Mouse (Mus musculus) forebrain, embryonic 12.5 days (tissue): ENCODE measurements around the gene Ttc29. TPM values are rescaled to one million over a fixed set of nuclear protein-coding genes. Genes with fewer than 3 reads are reported as not detected.

ENCODE experiments used
- ATAC-seq: fragments of 200-750 bp; cut with Nextera tagmentation; 2 replicates; pipeline ENCODE4 v1.8.0; 2017; ENCODE audit warnings: moderate TSS enrichment; ENCODE audit not compliant: low FRiP score
- H3K27ac ChIP-seq: fragments of 300-500 bp; sonication (generic); 2 replicates; pipeline ENCODE4 v1.5.1; 2016; ENCODE audit warnings: mild to moderate bottlenecking
- H3K27me3 ChIP-seq: fragments of 300-500 bp; sonication (generic); 2 replicates; pipeline ENCODE4 v1.6.1; 2016; ENCODE audit warnings: mild to moderate bottlenecking
- H3K36me3 ChIP-seq: fragments of 300-500 bp; sonication (generic); replicated peaks from 2 replicates; pipeline ENCODE4 v1.6.1; 2016; ENCODE audit warnings: mild to moderate bottlenecking
- H3K4me1 ChIP-seq: fragments of 300-500 bp; sonication (generic); 2 replicates; pipeline ENCODE4 v1.6.1; 2016
- H3K4me2 ChIP-seq: fragments of 300-500 bp; sonication (generic); 2 replicates; pipeline ENCODE4 v1.6.1; 2016; ENCODE audit warnings: mild to moderate bottlenecking, moderate library complexity
- H3K4me3 ChIP-seq: fragments of 300-500 bp; sonication (generic); replicated peaks from 2 replicates; pipeline ENCODE4 v1.5.1; 2016; ENCODE audit warnings: mild to moderate bottlenecking
- H3K9ac ChIP-seq: fragments of 300-500 bp; sonication (generic); 2 replicates; pipeline ENCODE4 v1.6.1; 2016; ENCODE audit warnings: mild to moderate bottlenecking
- H3K9me3 ChIP-seq: fragments of 300-500 bp; sonication (generic); 2 replicates; pipeline ENCODE4 v1.6.1; 2016
- WGBS: fragments of 180-500 bp; shearing (Covaris S2); methylation state at CpG from one replicate; pipeline ENCODE4 v1.1.7; 2016; 5-methylcytosine and 5-hydroxymethylcytosine counted together
- polyA plus RNA-seq: library from polyadenylated mRNA; unstranded; fragments of >200 nt; fragmentation: Nextera tagmentation; extraction: Ambion mirVana; gene quantifications from 2 replicates; pipeline ENCODE4 v1.2.1, GENCODE M21; 2016

The Ttc29 gene
- polyA plus RNA-seq, 1 experiment from 2014 or later: 0.31 TPM

DNA sequence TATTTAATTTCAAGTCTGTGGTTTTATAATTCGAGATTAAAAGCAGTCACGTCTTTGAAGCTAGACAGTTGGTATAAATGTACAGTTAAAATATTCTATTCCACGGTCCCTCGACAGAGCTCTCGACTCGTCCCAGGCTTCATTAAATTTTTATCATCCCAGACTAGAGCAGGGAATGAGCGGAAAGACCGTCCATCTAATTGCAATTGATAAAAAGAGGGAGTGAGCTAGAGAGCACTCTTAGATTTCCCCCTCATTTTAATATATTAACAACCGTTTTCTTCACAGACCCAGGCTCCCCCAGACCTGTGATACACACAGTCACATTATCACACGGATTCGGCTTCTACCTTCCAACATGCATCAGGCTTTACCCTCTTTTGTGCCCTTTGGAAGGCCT lies 215.1 kb downstream of the Ttc29 start:
- H3K4me3 ChIP-seq: no peak overlapping the region
- 3% methylated on average over 11 of the region's 11 CpGs for WGBS
- H3K4me2 ChIP-seq: no peak overlapping the region
- no peak overlapping the region for H3K27ac ChIP-seq
- H3K36me3 ChIP-seq: no peaks in the 10 kb centered on the region
- no peaks in the 10 kb centered on the region for H3K9me3 ChIP-seq
- H3K27me3 ChIP-seq: peaks cover 84% of the 10 kb centered on the region
- H3K9ac ChIP-seq: no peak overlapping the region
- H3K4me1 ChIP-seq: peaks cover 15% of the 10 kb centered on the region
- ATAC-seq: no peak

DNA sequence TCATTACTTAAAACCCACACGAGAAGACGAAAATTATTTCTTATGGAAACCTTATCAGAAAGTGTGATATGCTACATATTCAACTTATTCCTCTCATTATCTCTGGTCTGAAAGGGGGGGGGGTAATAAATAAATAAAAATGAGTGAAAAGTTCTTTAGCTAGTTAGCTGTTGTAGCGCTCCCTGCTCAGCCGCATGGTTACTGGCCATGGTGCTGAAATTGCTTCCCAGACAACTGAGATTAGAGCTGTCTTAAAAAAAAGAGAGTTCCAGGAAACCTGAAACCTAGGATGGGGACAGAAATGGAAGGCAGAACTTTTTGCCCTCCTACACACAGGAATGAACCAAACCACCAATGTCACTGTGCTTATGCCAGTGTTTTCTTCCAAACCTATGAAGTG lies 218.3 kb downstream of the Ttc29 start:
- Histone ChIP-seq H3K27me3 (peaks cover 78% of the 10 kb centered on the region), H3K27ac (no peak overlapping the region), H3K4me2 (no peak overlapping the region), H3K4me3 (no peak overlapping the region), H3K9me3 (no peaks in the 10 kb centered on the region), H3K36me3 (no peaks in the 10 kb centered on the region), H3K9ac (no peak overlapping the region), H3K4me1 (peaks cover 32% of the 10 kb centered on the region)
- WGBS: 3% methylated on average over 4 of the region's 4 CpGs
- no peak for ATAC-seq

DNA sequence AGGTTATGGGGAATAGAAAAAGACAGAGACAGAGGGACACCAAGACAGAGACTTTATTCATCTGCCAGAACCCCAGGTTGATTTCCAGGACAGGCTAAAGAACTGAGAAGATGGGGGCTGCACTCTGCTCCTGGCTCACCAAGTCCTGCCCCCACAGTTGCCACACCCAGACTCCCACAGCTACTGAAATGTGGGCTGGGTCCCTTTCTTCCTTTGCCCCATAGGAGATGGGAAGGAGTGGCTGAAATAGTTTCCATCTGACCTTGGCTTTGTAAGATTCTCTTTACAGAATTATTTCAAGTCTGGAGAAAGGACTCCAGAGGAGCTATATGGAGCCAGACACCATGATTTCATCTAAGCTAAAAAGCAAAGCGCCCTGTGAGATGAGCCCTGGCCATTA lies 219.4 kb downstream of the Ttc29 start:
- H3K9ac ChIP-seq: no peak overlapping the region
- no peaks in the 10 kb centered on the region for H3K9me3 ChIP-seq
- 9% methylated on average over 1 of the region's 1 CpGs for WGBS
- ATAC-seq: no peak
- H3K27me3 ChIP-seq: peaks cover 78% of the 10 kb centered on the region
- H3K4me1 ChIP-seq: peaks cover 32% of the 10 kb centered on the region
- H3K27ac ChIP-seq: no peak overlapping the region
- H3K4me3 ChIP-seq: no peak overlapping the region
- no peaks in the 10 kb centered on the region for H3K36me3 ChIP-seq
- H3K4me2 ChIP-seq: no peak overlapping the region

DNA sequence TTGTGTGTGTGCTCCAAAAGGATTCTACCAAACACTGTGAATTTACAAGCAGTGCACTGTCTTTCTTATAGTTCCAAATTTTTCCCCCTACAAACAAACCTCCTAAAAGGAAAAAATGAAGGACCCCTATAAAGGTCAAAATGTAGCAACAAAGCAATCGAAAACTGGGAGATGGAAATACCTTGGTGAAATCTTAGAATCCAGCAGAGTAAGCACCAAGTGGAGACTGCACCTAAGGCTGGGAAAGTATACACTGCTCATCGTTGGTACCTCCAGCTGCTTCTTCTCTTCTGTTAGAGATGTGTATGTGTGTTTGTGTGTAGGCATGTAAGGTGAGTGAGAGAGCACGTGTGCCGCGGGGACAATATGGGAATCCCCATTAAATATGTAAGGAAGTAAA lies 220.2 kb downstream of the Ttc29 start:
- Histone ChIP-seq H3K9ac (no peak overlapping the region), H3K4me1 (peaks cover 34% of the 10 kb centered on the region), H3K27me3 (peaks cover 78% of the 10 kb centered on the region), H3K27ac (no peak overlapping the region), H3K4me2 (no peak overlapping the region), H3K9me3 (no peaks in the 10 kb centered on the region), H3K36me3 (no peaks in the 10 kb centered on the region), H3K4me3 (no peak overlapping the region)
- ATAC-seq: no peak
- WGBS: 10% methylated on average over 5 of the region's 5 CpGs

DNA sequence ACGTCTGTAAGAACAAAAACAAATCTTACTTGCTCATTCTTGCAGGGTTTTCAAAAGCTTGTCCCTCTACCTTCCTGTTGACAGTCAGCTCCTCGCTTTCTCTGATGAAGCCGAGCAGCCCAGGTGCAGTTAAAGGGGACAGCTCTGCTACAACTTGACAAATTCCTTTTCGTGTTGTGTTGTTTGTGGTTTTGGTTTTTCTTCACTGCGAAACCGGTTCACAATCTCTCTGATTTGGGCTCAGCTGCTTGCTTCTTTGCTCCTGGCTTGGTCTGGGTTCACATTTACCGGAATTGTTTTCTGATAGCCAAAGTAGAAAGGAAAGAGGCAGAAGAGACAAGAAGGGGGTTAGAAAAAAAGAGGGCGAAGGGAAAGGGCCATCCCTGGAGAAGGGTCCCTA lies 221.2 kb downstream of the Ttc29 start:
- no peak for ATAC-seq
- Histone ChIP-seq H3K4me1 (peaks cover 34% of the 10 kb centered on the region), H3K36me3 (no peaks in the 10 kb centered on the region), H3K9me3 (no peaks in the 10 kb centered on the region), H3K4me3 (0 out of 2 replicates have a peak overlapping the region, but pooled peaks have one; percentile 7), H3K27me3 (peaks cover 77% of the 10 kb centered on the region), H3K27ac (no peak overlapping the region), H3K4me2 (no peak overlapping the region), H3K9ac (no peak overlapping the region)
- 3% methylated on average over 8 of the region's 8 CpGs for WGBS

DNA sequence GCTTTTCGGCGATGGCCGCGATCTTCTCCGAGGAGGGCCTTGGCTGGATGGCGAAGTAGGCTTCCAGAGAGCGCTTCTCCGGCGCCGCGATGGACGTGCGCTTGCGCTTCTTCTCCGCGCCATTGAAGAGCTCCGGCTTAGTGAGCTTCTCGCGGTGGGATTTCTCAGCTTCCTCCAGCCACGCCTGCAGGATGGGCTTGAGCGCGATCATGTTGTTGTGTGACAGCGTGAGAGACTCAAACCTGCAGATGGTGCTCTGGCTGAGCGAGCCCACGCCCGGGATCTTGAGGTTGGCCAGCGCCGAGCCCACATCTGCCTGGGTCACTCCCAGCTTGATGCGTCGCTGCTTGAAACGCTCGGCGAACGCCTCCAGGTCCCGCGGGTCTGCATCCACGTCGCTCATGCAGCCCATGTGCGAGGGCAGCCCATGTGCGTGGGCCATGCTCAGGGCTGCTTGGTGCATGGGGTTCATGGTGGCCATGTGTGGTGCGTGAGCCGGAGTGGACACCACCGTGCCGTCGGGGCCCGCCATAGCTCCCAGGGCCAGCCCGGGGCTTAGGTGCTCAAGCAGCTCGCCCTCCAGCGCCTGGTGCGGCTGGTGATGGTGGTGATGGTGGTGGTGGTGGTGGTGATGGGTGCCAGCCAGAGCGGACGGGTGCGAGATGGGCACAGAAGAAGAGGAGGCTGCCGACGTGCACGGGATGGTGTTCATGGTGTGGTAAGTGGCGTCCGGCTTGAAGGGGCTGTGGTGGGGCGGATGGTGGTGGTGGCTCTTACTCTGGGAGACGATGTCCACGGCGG lies 221.9 kb downstream of the Ttc29 start:
- WGBS: 1% methylated on average over 62 of the region's 62 CpGs
- peak overlapping the region; percentile 78; the same call in 1 of the 2 replicates for H3K4me2 ChIP-seq
- H3K27me3 ChIP-seq: peaks cover 76% of the 10 kb centered on the region
- no peaks in the 10 kb centered on the region for H3K9me3 ChIP-seq
- H3K36me3 ChIP-seq: no peaks in the 10 kb centered on the region
- H3K9ac ChIP-seq: no peak overlapping the region
- H3K27ac ChIP-seq: no peak overlapping the region
- peak; percentile 14; the same call in 1 of the 2 replicates for ATAC-seq
- H3K4me3 ChIP-seq: peak overlapping the region; percentile 7
- H3K4me1 ChIP-seq: peaks cover 34% of the 10 kb centered on the region

DNA sequence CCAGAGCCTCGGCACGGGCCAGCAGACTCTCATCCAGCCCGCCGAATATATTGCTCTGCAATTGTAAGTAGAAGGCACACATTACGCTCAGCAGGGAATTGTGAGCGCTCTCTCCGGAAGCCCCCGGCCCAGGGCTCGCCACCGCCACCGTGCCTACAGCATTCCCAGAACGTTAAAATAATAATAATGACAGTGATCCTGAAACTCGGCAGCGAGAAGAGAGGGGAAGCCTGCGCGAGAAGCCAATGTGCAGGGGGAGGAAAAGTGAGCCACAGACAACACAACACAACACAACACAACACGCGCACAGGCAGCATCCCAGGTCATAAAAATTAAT lies 222.5 kb downstream of the Ttc29 start:
- Histone ChIP-seq H3K36me3 (no peaks in the 10 kb centered on the region), H3K4me3 (peak overlapping the region; percentile 42), H3K27me3 (peaks cover 79% of the 10 kb centered on the region), H3K9ac (no peak overlapping the region), H3K4me1 (peaks cover 34% of the 10 kb centered on the region), H3K9me3 (no peaks in the 10 kb centered on the region), H3K4me2 (peak overlapping the region; percentile 78), H3K27ac (no peak overlapping the region)
- no peak for ATAC-seq
- 1% methylated on average over 18 of the region's 18 CpGs for WGBS

DNA sequence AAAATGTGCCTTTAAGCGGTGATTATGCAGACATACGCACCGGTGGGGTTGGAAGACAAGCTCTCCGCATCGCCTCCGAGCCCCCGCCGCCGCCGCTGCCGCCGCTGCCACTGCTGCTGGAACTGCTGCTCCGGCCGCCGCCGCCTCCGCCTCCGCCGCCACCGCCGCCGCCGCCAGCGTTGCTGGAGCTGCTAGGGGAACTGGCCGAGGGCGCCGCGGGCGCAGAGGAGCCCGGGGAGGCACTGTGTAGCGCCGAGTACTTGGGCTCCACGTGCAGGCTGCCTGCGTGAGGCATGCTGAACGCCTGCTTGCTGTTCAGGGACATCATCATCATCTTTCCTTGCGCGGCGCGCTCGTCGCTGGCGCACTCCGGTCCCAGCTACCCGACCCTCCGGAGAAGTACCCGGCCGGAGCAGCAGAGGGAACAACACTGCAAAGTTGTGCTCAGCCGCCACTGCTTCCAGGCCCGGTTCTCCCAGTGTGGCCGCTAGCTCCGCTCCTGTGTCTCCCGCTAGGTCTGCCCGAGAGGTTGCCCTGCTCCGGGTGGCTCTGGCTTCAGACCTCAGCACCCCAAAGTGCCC lies 223.1 kb downstream of the Ttc29 start, which contains the start of gene Pou4f2:
Gene Pou4f2 (minus strand): TSS at position 575 of the 581 bp plus-strand sequence.
- Histone ChIP-seq H3K27me3 (peaks cover 84% of the 10 kb centered on the region), H3K27ac (no peak within 1 kb of the TSS), H3K4me2 (peak within 1 kb of the TSS; percentile 78), H3K9me3 (no peaks in the 10 kb centered on the region), H3K4me3 (peak within 1 kb of the TSS; percentile 42), H3K4me1 (peaks cover 34% of the 10 kb centered on the region), H3K9ac (peak within 1 kb of the TSS; percentile 44; the same call in 1 of the 2 replicates), H3K36me3 (no peaks in the 10 kb centered on the region)
- under 1% methylated on average over 54 of the region's 54 CpGs for WGBS
- peak; percentile 72 for ATAC-seq

DNA sequence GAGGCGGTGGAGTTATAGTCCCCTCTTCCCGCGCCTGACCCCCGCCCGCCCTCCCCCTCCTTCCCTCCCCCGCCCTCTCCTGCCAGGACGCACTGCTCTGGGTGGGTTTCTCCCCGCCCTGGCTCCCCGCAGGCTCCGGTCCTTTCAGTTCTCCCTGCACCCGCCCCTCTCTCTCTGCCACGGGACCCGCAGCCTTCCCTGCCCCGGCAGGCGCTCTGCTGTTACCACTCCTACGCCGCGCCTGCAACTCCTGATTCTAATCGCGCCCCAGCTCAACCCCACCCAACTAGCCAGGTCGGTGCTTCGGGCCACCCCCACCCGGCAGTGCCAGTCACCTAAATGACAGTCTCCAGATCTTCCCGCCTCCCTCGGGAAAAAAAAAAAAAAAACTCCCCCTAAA lies 223.6 kb downstream of the Ttc29 start:
- peak; percentile 39; the same call in 1 of the 2 replicates for ATAC-seq
- H3K4me1 ChIP-seq: peaks cover 34% of the 10 kb centered on the region
- peaks cover 85% of the 10 kb centered on the region for H3K27me3 ChIP-seq
- no peaks in the 10 kb centered on the region for H3K36me3 ChIP-seq
- peak overlapping the region; percentile 78 for H3K4me2 ChIP-seq
- peak overlapping the region; percentile 42 for H3K4me3 ChIP-seq
- 0% methylated on average over 14 of the region's 25 CpGs for WGBS
- no peaks in the 10 kb centered on the region for H3K9me3 ChIP-seq
- H3K9ac ChIP-seq: no peak overlapping the region
- no peak overlapping the region for H3K27ac ChIP-seq

DNA sequence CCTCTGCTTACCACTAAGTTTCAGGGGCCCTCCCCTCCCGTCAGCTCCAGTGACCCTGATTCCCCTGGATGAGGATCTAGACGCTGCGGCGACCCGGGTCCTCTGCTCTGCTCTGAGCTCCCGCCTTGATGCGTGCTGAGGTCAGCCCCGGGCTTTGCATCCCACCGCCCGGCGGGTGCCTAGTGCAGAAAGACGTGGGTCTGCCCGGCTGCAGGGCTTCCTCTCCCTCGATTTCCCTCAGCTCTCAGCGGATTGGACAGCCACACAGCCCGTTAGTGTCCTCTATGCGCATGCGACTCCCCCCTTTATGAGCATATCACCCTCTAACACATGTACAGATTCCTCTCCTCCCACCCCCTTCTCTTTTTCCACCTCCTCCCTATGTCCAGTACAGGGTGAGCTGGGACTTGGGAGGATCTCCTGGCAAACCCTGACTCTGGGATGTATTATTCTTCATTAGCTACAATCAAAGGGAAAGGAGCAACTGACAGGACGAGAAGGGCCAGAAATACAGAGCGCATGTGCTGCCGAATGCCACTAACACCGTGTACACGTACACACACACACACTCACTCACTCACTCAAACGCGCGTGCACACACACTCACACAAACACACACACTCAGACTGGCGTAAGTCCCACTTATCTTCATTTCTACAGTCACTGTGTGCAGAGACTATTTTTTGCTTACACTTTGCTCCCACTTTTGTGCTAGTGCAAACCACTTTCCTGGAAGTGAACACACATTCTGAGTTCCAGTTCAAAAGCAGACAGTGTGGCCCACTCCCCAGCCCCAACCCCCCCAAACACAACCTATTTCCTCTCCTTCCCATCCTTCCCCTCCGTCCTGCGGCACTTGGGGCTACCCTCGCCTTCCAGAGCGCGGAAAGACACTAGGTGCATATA lies 224.3 kb downstream of the Ttc29 start:
- peak; percentile 42; the same call in 1 of the 2 replicates for ATAC-seq
- H3K36me3 ChIP-seq: no peaks in the 10 kb centered on the region
- peak overlapping the region; percentile 78 for H3K4me2 ChIP-seq
- peaks cover 85% of the 10 kb centered on the region for H3K27me3 ChIP-seq
- H3K4me3 ChIP-seq: peak overlapping the region; percentile 42
- no peak overlapping the region for H3K9ac ChIP-seq
- no peaks in the 10 kb centered on the region for H3K9me3 ChIP-seq
- no peak overlapping the region for H3K27ac ChIP-seq
- WGBS: under 1% methylated on average over 32 of the region's 32 CpGs
- H3K4me1 ChIP-seq: peaks cover 34% of the 10 kb centered on the region

DNA sequence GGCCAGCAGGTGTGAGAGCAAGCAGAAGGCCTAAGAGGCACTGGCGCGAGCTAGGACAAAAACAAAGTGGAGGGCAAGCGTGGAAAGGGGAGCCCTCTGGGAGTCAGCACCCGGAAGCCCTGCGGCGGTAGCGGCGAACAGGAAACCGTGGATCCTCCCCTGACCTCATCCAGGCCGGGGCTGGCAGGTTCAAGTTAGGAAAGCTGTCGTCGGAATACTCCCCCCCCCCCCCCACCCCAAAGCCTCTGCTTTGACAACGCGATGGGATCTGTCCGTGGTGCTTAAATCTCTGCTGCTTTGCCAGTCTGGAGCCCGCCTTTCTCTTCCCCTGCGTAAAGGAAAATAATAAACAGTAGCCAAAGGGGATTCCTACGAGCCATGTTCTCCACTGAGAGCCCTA lies 225.0 kb downstream of the Ttc29 start:
- Histone ChIP-seq H3K4me1 (peaks cover 34% of the 10 kb centered on the region), H3K4me2 (peak overlapping the region; percentile 44), H3K4me3 (peak overlapping the region; percentile 19), H3K9ac (no peak overlapping the region), H3K27me3 (peaks cover 86% of the 10 kb centered on the region), H3K27ac (no peak overlapping the region), H3K36me3 (no peaks in the 10 kb centered on the region), H3K9me3 (no peaks in the 10 kb centered on the region)
- no peak for ATAC-seq
- WGBS: 0% methylated on average over 18 of the region's 18 CpGs

DNA sequence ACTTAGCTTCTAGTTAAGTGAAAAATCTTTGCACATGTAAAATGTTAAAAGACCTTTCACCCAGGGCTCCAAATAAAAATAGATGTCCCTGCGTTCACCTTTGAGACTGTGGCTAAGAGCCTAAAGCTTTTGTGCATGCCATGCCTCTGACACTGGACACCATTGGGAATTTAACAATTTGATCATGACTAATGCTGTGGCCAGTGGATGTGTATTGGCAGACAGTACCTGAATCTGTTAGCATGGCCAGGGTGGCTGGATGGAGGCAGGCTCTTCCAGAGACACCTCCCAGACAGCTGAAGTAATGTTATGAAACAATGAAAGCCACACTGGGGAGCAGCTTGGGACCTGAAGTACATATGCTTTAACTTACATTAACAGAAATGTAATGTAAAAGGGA lies 229.7 kb downstream of the Ttc29 start:
- no peaks in the 10 kb centered on the region for H3K9me3 ChIP-seq
- no peak overlapping the region for H3K4me2 ChIP-seq
- ATAC-seq: no peak
- no peak overlapping the region for H3K9ac ChIP-seq
- no peak overlapping the region for H3K27ac ChIP-seq
- 83% methylated on average over 1 of the region's 1 CpGs for WGBS
- H3K4me3 ChIP-seq: no peak overlapping the region
- H3K36me3 ChIP-seq: no peaks in the 10 kb centered on the region
- H3K27me3 ChIP-seq: peaks cover 61% of the 10 kb centered on the region
- peaks cover 2% of the 10 kb centered on the region for H3K4me1 ChIP-seq
